Mouse (Mus musculus): ENCODE data around the gene Gja6. TPM values are rescaled to one million over a fixed set of nuclear protein-coding genes. Genes with fewer than 3 reads are reported as not detected.

The Gja6 gene
- 0.16 and 0.19 TPM in 2 replicates for polyA plus RNA-seq (2012; rRNA removed)

DNA sequence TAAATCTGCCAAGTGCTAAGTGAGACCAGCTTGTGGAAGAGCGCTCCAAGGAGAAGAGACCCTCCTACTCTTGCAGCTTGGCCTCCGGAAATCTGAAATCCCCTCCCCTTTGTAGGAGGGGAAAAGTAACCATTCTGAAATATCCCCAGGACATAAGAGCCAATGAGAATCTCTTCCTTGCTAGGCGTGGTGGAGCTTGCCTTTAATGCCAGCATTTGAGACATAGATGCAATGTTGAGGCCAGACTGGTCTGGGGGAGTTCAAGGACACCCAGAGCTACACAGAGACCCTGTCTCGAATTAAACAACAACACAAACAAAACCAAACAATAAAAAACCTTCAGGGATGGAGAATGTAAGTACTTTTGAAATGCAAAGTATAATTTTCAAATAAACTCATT is at the start of gene Gja6:
Gene Gja6, minus strand, starts transcription at position 101 of the 400 bp plus-strand sequence.

Other genes with a start within 250 kb of the Gja6 start
- gene Ppef1, start 171.3 kb downstream of the Gja6 start, polyA plus RNA-seq (2012; rRNA removed) = not detected in 2 replicates
- gene Rs1, start 139.0 kb downstream of the Gja6 start, polyA plus RNA-seq (2012; rRNA removed) = not detected in 2 replicates
- gene Cdkl5, start 87.7 kb upstream of the Gja6 start, polyA plus RNA-seq (2012; rRNA removed) = 0.50 and 0.55 TPM in 2 replicates
- 0.41 and 0.44 TPM in 2 replicates for gene Scml2, start 210.1 kb upstream of the Gja6 start, polyA plus RNA-seq (2012; rRNA removed)